Mouse (Mus musculus) stomach, embryonic 16.5 days (tissue): ENCODE data around the gene Stat1. TPM values are rescaled to one million over a fixed set of nuclear protein-coding genes. Genes with fewer than 3 reads are reported as not detected.

Source experiments
- ATAC-seq: fragments of 200-750 bp; cut with Nextera tagmentation; 2 replicates; pipeline ENCODE4 v1.8.0; 2017; ENCODE audit warnings: moderate number of reproducible peaks, moderate TSS enrichment; ENCODE audit not compliant: insufficient read depth, low FRiP score
- H3K27ac ChIP-seq: fragments of 300-500 bp; sonication (generic); 2 replicates; pipeline ENCODE4 v1.5.1; 2014; ENCODE audit warnings: low read length
- H3K27me3 ChIP-seq: fragments of 300-500 bp; sonication (generic); 2 replicates; pipeline ENCODE4 v1.6.1; 2014; ENCODE audit warnings: low read length, control low read depth, mixed read lengths; ENCODE audit not compliant: control insufficient read depth, insufficient read depth
- H3K36me3 ChIP-seq: fragments of 300-500 bp; sonication (generic); 2 replicates; pipeline ENCODE4 v1.6.1; 2014; ENCODE audit warnings: low read length; ENCODE audit not compliant: control insufficient read depth, insufficient read depth
- H3K4me1 ChIP-seq: fragments of 300-500 bp; sonication (generic); 2 replicates; pipeline ENCODE4 v1.6.1; 2014; ENCODE audit warnings: low read length, control low read depth, mixed read lengths; ENCODE audit not compliant: control insufficient read depth, insufficient read depth
- H3K4me2 ChIP-seq: fragments of 300-500 bp; sonication (generic); 2 replicates; pipeline ENCODE4 v1.6.1; 2014; ENCODE audit warnings: low read depth, low read length, mixed read lengths
- H3K4me3 ChIP-seq: fragments of 300-500 bp; sonication (generic); replicated peaks from 2 replicates; pipeline ENCODE4 v1.5.1; 2014; ENCODE audit warnings: mild to moderate bottlenecking, low read length
- H3K9ac ChIP-seq: fragments of 300-500 bp; sonication (generic); 2 replicates; pipeline ENCODE4 v1.6.1; 2014; ENCODE audit warnings: low read length
- H3K9me3 ChIP-seq: fragments of 300-500 bp; sonication (generic); replicated peaks from 2 replicates; pipeline ENCODE4 v1.6.1; 2016; ENCODE audit warnings: low read length, control low read depth; ENCODE audit not compliant: control insufficient read depth
- WGBS: fragments of 180-500 bp; shearing (Covaris S2); extraction: QIAGEN DNeasy Blood & Tissue Kit; methylation state at CpG from one replicate; pipeline ENCODE4 v1.1.7; 2014; 5-methylcytosine and 5-hydroxymethylcytosine counted together
- polyA plus RNA-seq: library from polyadenylated mRNA; unstranded; fragments of >200 nt; fragmentation: Nextera tagmentation; extraction: Ambion mirVana; gene quantifications from 2 replicates; pipeline ENCODE4 v1.2.1, GENCODE M21; 2015

Stat1 gene
- polyA plus RNA-seq, result 23.4 and 23.8 TPM in 2 replicates

- peak within 1 kb of the TSS; percentile 86 for H3K4me2 ChIP-seq
- peak within 1 kb of the TSS; percentile 81 for H3K9ac ChIP-seq
- H3K4me1 ChIP-seq, result 0 out of 2 replicates have a peak, but pooled peaks cover 4% of the 10 kb centered on the region
- no peaks in the 10 kb centered on the region for H3K9me3 ChIP-seq
- peak within 1 kb of the TSS; percentile 97 for H3K4me3 ChIP-seq
- WGBS, result 3% methylated on average over 37 of the region's 37 CpGs
- peak; percentile 94 for ATAC-seq
- 0 out of 2 replicates have a peak, but pooled peaks cover 3% of the 10 kb centered on the region for H3K36me3 ChIP-seq
- peak within 1 kb of the TSS; percentile 83 for H3K27ac ChIP-seq
- no peaks in the 10 kb centered on the region for H3K27me3 ChIP-seq
These were observed at the start of gene Stat1 for GRCm38 (mm10) chr1:52118860-52119591. Gene Stat1 (plus strand): TSS chr1:52119440.

- ATAC-seq, result no peak
- 32% methylated on average over 10 of the region's 10 CpGs for WGBS
- no peaks in the 10 kb centered on the region for H3K27me3 ChIP-seq
- no peak overlapping the region for H3K27ac ChIP-seq
- no peaks in the 10 kb centered on the region for H3K4me1 ChIP-seq
- no peak overlapping the region for H3K4me3 ChIP-seq
- H3K36me3 ChIP-seq, result no peaks in the 10 kb centered on the region
- no peak overlapping the region for H3K9ac ChIP-seq
- no peaks in the 10 kb centered on the region for H3K9me3 ChIP-seq
- no peak overlapping the region for H3K4me2 ChIP-seq
These were observed 39.4 kb upstream of the Stat1 start for GRCm38 (mm10) chr1:52079724-52080367.

DNA sequence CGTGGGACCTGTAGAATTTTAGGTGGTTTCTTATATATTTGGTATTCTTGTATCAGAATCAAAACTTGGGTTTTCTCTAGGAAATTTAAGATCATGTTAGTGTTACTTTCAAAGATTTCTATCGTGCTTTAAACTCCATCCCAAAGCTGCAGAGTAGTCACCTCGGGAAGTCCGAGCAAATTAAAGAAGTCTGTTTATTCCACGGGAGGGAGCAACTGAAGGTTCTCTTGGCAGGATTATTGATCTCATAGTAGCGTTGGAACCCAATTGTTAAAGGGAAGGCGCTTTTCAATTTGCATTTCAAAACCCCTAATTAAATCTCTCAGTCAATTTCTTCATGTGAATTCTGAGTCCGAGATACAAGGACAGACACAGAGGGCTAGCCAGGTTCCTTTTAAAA lies 38.9 kb upstream of the Stat1 start:
- Histone ChIP-seq H3K27me3 (no peaks in the 10 kb centered on the region), H3K36me3 (no peaks in the 10 kb centered on the region), H3K9ac (no peak overlapping the region), H3K9me3 (no peaks in the 10 kb centered on the region), H3K4me2 (no peak overlapping the region), H3K4me3 (no peak overlapping the region), H3K27ac (no peak overlapping the region), H3K4me1 (no peaks in the 10 kb centered on the region)
- 32% methylated on average over 8 of the region's 8 CpGs for WGBS
- no peak for ATAC-seq

DNA sequence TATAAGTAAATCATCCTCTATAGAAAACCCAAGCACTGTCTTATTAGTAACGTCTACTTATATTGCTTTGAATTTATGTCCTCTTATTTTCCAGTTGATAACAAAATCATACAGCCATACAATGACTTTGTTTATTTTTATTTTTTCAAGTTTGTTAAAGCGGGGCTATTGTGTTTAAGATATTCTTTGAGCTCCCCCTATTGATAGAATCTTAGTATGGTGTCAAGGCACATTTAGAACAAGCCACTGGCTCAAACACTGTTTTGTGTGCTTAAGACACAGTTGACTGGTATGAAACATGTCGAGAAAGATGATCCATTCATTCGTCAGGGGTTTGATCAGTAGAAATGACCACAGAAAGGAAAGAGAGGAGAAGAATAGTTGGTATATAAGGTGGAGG lies 33.0 kb upstream of the Stat1 start:
- Histone ChIP-seq H3K4me2 (no peak overlapping the region), H3K27ac (no peak overlapping the region), H3K27me3 (no peaks in the 10 kb centered on the region), H3K9ac (no peak overlapping the region), H3K4me1 (no peaks in the 10 kb centered on the region), H3K36me3 (no peaks in the 10 kb centered on the region), H3K4me3 (no peak overlapping the region), H3K9me3 (no peaks in the 10 kb centered on the region)
- ATAC-seq, result no peak
- WGBS, result 30% methylated on average over 4 of the region's 4 CpGs

DNA sequence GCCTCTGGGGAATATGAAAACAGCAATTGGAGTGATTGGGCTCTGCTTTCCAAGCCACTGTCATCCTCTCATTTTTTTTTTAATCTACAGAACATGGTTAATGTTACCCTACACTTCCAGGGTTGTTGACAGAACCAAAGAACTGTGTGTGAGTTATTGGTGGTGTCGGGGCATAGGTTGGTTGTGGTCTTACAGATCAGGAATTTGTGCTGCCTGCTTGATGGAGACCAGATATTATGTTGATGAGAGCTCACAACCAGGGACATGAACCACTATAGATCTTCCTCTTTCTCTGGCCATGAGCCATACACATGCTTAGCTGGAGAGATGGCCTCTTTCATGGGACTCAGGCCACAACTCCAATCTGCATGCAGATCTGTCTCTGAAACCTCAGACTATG lies 32.1 kb upstream of the Stat1 start:
- 59% methylated on average over 1 of the region's 1 CpGs for WGBS
- ATAC-seq, result no peak
- Histone ChIP-seq H3K27ac (no peak overlapping the region), H3K36me3 (no peaks in the 10 kb centered on the region), H3K9me3 (no peaks in the 10 kb centered on the region), H3K9ac (no peak overlapping the region), H3K4me3 (no peak overlapping the region), H3K4me1 (no peaks in the 10 kb centered on the region), H3K4me2 (no peak overlapping the region), H3K27me3 (no peaks in the 10 kb centered on the region)

GRCm38 (mm10) chr1:52088634-52089033 lies 30.6 kb upstream of the Stat1 start:
- H3K27me3 ChIP-seq, result no peaks in the 10 kb centered on the region
- ATAC-seq, result peak; percentile 47; the same call in 1 of the 2 replicates
- H3K4me2 ChIP-seq, result no peak overlapping the region
- 69% methylated on average over 4 of the region's 4 CpGs for WGBS
- H3K4me3 ChIP-seq, result no peak overlapping the region
- H3K9ac ChIP-seq, result no peak overlapping the region
- H3K36me3 ChIP-seq, result no peaks in the 10 kb centered on the region
- H3K4me1 ChIP-seq, result no peaks in the 10 kb centered on the region
- H3K27ac ChIP-seq, result no peak overlapping the region; the same call in 1 of the 2 replicates
- H3K9me3 ChIP-seq, result no peaks in the 10 kb centered on the region

- Histone ChIP-seq H3K4me3 (no peak overlapping the region), H3K9me3 (no peaks in the 10 kb centered on the region), H3K9ac (no peak overlapping the region), H3K4me1 (no peaks in the 10 kb centered on the region), H3K4me2 (no peak overlapping the region), H3K27ac (no peak overlapping the region), H3K36me3 (no peaks in the 10 kb centered on the region), H3K27me3 (no peaks in the 10 kb centered on the region)
- ATAC-seq, result no peak
- 70% methylated on average over 3 of the region's 3 CpGs for WGBS
These were observed 20.5 kb upstream of the Stat1 start for GRCm38 (mm10) chr1:52098618-52099232.

- no peak overlapping the region for H3K9ac ChIP-seq
- H3K4me1 ChIP-seq, result no peaks in the 10 kb centered on the region
- 69% methylated on average over 6 of the region's 6 CpGs for WGBS
- no peak for ATAC-seq
- H3K4me2 ChIP-seq, result no peak overlapping the region
- H3K27me3 ChIP-seq, result no peaks in the 10 kb centered on the region
- no peaks in the 10 kb centered on the region for H3K36me3 ChIP-seq
- no peaks in the 10 kb centered on the region for H3K9me3 ChIP-seq
- H3K4me3 ChIP-seq, result no peak overlapping the region
- no peak overlapping the region for H3K27ac ChIP-seq
These were observed 18.7 kb upstream of the Stat1 start for GRCm38 (mm10) chr1:52100496-52100895.

GRCm38 (mm10) chr1:52102795-52103194 lies 16.4 kb upstream of the Stat1 start:
- Histone ChIP-seq H3K27me3 (no peaks in the 10 kb centered on the region), H3K9ac (no peak overlapping the region), H3K9me3 (no peaks in the 10 kb centered on the region), H3K27ac (no peak overlapping the region), H3K4me3 (no peak overlapping the region), H3K36me3 (no peaks in the 10 kb centered on the region), H3K4me1 (no peaks in the 10 kb centered on the region), H3K4me2 (no peak overlapping the region)
- ATAC-seq, result no peak
- WGBS, result 72% methylated on average over 8 of the region's 8 CpGs
